Mouse (Mus musculus) right cerebral cortex, adult 18-20 months (tissue): ENCODE measurements around the gene H2afv.
A peak's percentile ranks its signal among the peaks of the same experiment; 100 is the strongest.
"Not testable (repeated sequence)": the region's sequence is repeated elsewhere in the genome, so short reads cannot be mapped to it uniquely, and the experiment has no call there.

ENCODE experiments used
- DNase-seq: peaks from one replicate; pipeline ENCODE4 v3.0.0; 2022; ENCODE audit warnings: mixed read lengths

The H2afv gene

DNA sequence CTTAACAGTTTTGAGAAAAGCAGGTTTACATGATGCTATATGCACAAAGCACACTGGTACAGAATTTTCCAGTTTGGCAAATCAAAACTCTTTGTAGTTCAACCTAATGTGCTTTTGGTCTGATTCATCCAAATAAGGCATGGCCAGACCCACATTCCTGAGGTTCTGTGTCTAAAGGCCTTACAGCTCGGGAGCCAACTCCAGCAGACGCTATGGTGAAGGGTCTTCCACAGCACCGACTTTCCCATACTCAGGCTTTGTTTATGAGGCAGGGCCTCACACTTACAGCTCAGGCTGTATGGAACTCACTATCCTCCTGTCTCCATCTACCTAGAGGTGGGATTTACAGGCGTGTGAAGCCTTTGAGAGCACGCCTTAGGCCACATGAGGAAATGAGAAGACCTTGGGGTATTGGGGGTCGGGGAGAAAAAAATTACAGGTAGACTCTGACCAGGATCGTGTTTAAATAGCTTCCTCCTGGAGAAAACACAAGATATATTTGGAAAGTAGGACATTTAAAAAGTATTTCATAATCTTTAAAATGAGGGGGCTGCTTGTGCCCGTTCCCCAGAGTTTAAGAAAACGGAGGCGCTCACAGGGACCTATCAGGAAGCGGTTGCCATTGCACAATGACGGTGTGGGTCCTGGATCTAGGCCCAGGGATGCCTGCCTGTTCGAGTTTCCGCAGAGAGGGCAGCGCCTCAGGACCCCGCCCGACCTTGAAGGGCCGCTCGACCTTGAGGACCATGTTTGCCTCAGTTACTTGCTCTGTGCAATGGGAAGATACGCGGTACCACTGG, 29.3 kb downstream of the H2afv start, which contains the start of gene Ppia:
Ppia (plus strand) TSS at position 693 of the 800 bp plus-strand sequence.
- DNase-seq: no peak

DNA sequence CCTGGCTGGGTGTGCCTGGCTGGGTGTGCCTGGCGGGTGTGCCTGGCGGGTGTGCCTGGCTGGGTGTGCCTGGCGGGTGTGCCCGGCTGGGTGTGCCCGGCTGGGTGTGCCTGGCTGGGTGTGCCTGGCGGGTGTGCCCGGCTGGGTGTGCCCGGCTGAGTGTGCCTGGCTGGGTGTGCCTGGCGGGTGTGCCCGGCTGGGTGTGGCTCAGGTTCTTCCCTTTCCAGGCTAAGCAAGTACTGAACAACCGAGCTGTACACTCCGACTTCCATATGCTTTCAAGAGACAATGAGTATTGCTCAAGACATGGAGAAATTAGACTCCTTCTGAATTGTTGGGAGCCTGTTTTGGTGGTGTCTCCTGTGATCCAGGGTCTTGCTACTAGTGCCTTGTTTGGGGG, 31.0 kb downstream of the H2afv start:
- DNase-seq: no peak

DNA sequence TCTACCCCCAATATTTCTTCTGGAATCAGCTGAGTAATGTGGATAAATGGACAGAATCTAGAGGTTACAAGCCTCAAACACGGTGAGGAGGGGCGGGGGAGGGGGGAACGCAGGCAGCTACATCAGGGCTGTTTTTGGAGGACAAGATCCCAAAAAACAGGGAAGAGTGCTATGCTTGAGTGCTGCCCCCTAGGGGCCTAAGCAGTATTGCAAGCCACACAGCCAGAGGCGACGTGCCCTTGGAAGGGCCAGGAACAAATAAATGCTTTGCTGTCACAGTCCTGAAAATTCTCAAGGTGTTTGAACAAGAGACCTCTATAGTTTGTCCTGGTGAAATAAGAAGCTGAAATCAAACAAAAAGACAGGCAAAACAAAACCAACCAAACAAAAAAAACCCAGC, 32.6 kb downstream of the H2afv start:
- DNase-seq: peak; percentile 79

DNA sequence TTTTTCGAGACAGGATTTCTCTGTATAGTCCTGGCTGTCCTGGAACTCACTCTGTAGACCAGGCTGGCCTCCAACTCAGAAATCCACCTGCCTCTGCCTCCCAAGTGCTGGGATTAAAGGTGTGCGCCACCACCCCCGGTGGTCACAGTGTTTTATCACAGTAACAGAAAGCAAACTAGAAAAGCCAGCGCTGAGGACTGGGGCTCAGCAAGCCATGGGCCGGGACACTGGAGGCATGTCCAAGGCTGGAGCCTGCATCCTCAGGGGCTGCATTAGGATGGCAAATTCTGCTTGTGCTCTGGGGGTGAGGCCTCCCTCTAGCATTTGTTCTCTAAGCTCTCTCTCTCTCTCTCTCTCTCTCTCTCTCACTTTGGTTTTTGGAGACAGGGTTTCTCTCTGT, 33.5 kb downstream of the H2afv start:
- not testable (repeated sequence) for DNase-seq

DNA sequence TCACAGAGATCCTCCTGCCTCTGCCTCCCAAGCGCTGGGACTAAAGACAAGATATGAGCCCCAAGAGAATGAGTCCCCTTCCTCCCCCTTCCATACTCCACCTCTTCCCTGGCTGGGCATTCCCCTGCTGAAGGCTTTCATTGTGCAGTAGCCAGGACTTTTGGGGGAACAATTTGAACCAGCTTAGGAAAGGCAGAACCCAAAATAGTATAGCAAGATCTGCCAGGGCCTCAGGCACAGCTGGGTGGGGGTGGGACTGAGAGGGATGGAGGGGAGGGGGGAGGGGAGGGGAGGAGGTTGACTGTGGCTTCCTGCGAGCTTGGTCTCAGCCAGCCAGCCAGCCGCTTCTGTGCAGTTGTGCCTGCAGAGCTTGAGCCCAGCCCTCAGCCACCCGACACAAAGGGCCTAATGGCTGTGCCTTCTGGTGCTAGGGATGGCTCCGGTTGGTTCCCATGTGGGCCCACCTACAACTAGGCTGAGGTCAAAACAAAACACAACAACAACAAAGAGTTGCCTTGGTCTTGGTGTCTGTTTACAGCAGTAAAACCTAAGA, 34.1 kb downstream of the H2afv start:
- DNase-seq: peak; percentile 43

DNA sequence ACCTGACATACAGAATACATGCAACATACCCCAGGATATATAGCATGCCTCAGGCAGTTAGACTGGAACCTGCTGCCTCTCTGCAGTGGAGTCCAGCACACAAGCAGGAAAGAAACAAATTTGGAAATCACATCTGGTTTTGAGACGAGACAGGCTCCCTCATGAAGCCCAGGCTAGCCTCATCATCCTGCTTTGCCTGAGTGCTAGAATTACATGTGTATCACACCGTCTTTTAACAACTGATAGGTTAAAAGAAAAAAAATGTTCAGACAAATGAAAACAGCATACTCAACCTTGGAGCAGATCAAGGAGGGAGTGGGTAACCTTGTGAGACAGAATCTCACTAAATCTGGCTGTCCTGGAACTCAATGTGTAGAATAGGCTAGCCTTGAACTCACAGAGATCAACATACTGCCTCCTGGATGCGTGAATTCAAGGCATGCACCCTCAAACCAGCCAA, 37.1 kb downstream of the H2afv start:
- no peak for DNase-seq

DNA sequence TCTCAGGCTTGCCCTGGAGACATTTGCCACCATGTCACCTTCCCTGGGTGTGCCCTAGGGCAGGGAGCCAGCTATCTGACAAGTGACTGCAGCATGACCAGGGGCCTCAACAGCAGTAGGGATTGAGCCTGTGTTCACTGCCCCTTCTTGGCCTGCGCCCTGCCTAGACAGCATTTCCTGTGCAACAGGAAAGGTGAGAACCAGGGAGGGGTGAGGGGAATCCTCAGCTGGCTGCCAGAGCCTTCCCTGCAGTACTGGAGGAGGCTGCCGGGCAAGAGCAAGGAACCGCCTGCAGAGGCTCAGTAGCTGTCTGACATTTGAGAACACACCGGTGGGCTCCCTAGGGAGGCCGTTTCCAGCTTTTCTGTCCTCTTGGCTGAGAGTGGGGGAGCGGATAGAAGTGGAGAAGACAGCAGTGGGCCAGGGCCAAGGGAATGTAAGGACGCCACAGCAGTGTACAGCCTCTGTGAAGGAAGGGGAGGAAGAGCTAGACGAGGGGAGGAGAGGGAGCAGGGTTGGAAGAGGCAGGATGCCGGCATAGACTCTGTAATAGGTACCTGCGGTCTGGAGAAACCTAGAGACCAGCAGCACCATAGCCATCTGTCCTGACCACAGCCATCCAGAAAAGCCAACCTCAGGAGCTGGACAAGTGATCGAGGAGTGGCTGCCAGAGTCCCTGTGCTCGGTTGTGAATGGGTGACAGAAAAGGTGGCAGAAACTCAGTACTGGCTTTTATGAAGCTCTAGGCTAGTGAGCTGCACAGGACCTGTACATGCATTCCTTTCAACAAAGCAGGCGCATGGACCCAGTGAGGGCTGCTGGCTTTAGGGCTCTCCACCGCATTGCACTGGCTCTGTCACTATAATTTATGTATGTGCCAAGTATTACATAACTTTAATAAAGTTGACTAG, 37.7 kb downstream of the H2afv start:
- DNase-seq: peak; percentile 73

DNA sequence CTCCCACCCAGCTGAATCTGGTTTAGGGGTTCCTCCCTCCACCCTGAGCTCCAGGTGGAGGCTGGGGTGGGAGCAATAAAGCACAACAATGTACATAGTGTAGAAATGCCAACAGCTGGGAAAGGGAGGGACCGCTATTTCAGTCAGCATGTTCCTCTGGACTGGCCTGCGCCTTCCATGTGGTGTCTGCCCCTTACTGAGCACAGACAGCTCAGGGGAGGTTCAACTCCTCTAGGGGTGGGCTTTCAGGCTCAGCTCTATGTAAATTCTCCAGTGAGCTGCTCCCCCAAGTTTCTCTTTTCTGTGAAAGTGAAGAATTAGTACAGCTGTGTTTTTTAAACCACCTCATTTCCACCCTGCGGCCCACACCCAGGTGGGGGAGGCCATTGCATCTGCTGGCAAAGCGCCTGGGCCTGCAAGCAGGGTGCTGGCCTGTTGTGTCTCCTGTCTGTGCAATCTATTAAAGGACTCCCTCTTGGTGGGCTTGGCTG, 38.6 kb downstream of the H2afv start:
- peak; percentile 57 for DNase-seq

DNA sequence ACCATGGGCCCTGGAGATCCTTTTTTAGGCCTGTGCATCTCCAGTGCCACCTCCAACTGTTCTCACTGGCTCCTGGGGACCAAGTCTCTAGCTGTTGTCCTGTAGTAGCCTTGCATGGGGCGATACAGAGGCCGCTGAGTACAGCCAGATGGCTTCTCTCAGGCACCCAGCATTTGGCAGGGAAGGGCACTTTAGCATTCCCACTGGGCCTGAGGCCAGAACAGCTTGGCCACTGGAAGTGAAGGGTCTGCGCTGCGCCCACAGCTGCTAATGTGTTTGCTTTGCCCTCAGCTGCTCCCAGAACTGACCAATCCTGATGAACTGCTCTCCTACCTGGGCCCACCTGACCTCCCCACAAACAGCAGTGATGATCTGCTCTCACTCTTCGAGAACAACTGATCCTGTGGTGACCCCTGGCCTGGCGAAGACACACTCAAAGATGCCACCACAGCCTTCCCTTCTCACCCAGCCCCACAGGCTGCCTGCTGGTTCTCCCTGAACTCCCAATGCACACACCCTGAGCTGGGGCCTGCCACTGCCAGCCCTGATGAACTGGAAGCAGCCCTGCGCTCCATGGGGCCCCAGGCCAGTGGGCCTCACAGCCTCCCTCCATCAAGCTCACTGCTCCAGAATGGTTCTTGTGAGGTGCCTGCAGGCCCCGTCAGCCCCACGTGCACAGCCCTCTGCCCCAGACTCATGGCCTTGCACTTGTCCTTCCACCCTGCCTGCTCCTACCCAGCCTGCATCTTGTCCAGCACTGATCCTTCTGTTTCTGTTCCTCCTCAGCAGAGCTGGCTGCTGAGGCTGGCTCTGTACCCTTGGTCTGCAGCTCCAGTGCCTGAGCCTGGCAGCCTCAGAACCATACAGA, 39.3 kb downstream of the H2afv start:
- DNase-seq: no peak

DNA sequence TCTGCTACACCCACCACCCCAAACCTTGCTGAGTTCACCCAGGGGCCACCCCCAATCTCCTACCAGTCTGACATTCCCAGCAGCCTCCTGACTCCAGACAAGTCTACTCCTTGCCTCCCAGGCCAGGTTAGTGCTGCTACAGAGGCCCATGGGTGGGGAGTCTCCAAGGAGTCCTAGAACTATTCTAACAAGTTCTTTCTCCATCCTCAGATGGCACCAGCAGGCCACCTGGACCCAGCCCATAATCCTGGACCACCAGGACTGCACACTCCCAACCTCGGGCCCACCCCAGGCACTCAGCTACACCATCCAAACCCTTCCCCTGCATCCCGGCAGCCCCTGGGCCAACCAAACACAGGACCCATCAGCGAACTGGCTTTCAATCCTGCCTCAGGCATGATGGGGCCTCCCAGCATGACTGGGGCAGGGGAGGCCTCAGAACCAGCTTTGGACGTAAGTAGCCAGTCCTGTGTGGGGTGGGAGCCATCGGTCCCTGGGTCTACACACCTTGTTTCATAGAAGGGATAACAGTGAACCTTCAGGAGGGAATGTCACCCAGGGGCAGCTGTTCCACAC, 40.3 kb downstream of the H2afv start:
- DNase-seq: no peak

DNA sequence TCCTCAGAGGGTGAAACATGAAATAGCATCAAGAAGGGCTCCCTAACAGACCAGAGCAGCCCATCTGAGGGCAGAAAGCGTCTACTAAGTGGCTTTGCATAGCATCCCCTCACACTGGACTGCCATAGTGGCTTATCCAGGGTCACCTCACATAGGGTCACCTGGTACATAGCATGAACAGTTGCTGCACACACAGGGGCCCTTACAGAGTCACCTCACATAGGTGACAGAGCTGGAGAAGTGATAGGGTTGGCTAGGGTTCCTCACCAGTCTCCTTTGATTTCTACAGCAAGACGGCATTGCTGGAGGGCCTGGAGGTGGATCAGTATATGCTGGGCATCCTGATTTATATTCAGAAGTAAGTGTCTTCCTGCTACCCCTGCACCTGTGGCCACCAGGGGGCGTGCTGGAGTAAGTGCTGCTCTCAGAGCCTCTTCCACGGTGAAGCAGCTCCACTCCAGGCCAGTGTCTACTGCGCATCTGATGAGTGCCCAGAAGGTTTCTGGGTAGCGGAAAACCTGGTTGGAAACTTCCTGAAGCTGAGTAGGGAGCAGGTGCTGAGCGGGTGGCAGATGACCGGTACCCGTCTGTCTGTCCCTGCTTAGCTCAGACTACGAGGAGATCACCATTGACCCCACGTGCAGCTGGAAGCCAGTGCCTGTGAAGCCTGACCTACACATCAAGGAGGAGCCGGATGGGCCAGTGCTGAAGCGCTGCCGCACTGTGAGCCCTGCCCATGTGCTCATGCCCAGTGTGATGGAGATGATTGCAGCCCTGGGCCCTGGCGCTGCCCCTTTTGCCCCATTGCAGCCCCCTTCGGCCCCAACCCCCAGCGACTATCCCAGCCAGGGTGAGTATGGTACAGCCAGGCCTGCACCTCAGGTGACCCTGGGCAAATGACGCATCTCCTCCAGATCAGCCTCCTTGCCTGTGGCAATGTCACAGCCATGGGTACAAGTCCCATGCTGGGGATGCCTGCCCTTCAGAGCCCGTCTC, 41.4 kb downstream of the H2afv start:
- DNase-seq: peak; percentile 61

DNA sequence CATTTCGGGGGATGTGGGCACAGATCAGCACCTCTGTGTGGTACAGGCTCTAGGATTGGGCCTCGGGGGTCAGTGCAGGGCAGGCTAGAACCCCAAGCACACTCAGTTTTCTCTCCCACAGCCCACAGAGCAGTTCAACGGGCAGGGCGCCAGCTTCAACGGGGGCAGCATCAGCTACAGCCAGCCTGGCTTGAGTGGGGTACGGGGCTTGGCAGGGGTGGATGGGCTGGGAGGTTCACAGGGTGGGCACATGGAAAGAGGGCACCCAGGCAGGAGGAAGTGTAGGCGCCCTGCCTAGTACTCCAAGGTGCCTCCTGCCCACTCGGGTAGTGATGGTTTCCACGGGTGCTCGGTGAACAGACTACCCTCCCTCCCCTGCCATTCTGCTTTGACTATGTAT, 46.1 kb downstream of the H2afv start:
- DNase-seq: no peak

DNA sequence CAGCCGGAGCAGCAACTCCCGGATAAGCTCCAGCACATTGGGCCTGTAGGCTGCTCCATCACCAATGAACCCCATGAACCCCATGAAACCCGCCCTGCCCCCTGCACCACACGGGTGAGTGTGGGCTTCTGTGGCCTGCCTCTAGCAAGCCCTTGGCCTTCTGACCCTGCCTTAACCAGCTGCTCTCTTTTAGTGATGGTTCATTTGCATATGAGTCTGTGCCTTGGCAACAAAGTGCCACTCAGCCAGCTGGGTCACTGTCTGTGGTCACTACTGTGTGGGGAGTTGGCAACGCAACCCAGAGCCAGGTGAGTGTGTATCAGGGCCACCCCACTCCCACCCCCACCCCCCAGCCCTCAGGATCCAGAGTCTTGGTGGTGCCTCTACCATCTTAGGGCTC, 48.7 kb downstream of the H2afv start:
- no peak for DNase-seq

DNA sequence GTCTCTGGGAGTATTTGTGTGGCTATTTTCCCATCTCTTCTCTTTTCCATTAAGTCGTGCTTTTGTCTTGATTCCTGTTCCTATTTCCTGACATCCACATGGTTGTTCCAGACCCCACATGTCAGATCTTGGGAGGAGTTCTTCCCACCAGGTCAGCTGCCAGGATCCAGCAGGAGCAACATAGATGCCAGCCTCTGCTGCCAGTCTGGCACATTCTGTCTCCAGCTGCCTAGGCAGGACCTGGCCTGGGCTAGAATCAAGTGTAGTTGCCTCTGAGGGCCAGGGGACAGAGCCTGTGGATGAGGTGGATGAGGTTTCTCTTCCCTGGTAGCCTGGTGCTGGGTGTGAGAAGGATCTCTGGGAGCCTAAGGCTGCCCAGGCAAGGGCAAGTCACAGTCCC, 50.4 kb downstream of the H2afv start:
- no peak for DNase-seq

DNA sequence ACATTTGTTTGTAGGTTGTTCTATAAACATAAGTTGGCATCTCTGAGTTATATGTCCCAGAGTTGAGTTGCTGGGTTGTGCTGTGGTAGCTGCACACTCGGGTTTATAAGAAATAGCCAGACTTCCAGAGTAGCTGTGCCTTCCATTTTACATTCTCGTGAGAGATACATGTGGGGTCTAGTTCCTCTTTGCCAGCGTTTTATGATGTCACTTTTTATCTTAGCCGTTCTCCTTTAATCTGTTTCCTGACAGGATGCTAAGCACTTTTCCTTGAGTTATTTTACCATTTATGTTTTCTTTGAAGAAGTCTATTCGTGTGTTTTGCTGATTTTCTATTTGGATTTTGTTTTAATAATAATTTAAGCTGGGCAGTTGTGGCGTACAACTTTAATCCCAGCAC, 51.4 kb downstream of the H2afv start:
- DNase-seq: no peak

DNA sequence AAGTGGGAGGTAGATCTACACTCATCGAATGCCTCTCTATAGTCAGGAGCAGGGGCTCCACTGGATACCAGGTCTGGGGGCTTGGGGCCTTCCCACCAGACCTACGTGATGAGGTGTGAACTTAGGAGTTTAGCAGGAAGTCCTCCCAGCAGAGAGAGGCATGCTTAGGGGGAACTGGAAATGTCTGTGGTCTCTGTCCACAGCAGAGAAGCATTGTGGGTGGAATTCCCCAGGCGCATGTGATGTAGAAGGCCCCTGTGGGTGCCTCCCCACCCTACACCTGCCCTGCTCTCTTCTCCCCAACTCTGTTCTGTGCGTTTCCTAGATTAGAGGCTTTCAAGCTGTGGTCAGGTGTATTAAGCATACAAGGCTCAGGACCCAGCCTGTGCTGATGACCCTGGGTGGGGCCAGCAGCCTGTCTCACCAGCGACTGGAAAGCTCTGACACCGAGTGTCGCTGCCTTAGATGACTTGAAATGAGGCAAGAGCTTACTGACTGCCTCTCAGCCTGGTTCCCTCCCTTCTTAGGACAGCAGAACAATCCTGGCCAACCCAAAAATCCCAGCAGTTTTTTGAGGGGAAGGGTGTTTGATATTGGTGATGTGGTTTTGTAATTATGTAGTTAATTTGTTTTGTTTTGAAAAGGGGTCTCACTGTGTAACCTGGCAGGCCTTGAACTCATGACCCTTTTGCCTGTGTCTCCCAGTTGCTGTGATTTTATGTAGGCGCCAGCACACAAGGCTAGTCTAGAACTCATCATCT, 52.5 kb downstream of the H2afv start:
- DNase-seq: no peak

DNA sequence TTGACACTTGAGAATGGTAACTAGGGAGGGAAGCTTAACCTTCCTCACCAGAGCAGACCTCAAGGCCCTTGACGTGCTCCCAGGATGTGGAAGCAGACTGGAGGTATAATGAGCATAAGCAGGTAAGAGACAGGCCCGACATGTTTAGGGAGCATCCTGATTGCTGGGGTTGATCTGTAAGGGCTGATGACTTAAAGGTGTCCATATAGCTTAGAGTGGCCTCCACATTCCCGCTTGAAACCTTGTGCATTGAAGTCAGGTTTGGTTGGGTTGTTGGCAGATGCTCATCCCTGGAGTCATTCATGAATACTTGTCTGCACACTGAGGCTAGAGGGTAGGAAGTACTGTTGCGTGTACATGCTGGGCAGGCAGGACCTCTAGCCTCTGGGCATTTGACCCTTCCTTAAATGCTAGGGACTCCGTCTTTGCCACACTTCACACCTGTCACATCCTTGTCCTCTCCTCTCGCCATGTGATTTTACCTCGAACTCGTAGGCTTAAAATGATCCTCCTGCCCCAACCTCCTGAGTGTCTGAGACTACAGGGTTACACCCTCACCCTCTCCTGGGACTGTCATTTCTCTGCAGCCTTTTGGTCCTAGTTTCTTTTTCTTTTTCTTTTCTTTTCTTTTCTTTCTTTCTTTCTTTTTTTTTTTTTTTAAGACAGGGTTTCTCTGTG, 53.7 kb downstream of the H2afv start:
- no peak for DNase-seq

DNA sequence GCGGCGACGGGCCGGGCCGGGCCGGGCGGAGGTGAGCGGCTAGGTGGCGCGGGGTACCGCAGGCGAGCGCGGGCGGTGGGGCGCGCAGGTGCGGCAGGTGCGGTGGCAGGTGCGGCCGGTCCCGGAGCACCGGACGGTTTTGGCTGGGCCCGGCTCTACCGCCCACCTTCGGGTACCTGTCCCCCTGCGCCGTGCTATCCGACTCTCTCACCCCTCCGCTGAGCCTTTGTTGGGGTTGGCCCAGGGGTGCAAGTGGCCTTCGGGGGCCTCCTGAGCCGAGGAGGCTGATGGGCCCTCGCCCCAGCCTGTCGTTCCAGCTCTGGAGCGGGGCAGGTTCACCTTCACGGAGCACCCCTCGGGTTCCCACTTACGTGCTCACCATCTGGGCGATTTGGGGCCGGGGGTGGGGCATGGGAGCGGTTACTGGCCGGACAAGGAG, 54.7 kb downstream of the H2afv start:
- no peak for DNase-seq

DNA sequence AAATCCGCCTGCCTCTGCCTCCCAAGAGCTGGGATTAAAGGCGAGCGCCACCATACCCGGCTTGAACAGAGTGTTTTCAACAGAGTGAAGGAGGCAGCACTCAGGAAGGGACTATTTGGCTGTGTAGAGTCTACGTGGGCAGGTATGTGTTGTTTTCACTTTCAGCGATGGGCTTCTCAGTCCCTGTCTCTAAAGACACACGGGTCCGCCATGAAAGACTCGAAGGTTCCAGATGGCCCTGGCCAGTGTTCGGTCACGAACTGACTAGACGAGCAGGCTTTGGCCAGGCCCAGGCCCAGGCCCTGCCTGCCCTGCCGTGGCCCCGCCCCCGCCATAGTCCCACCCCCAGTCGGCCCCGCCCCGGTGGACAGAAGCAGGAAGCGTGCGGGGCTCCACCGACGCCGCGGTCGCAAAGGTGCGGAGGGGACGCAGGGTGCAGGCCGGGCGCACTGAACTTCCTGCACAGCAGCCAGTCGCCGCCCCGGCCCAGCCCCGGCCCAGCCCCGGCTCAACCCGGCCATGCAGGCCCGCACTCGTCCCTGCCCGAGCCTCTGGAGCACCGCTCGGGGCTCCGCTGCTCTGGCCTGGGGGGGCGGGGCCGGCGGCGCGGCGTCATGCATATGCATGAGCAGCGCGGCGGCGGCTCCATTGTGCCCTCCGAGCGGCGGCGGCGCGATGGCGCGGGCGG, 55.4 kb downstream of the H2afv start, which contains the start of gene Zmiz2:
Zmiz2 (plus strand) TSS at position 349 of the 688 bp plus-strand sequence.
- DNase-seq: peak; percentile 95
